Mouse (Mus musculus) heart, embryonic 13.5 days (tissue): ENCODE results near the gene Tfeb. TPM values are rescaled to one million over a fixed set of nuclear protein-coding genes. Genes with fewer than 3 reads are reported as not detected.

Source experiments
- ATAC-seq: fragments of 200-750 bp; cut with Nextera tagmentation; 2 replicates; pipeline ENCODE4 v1.8.0; 2017; ENCODE audit warnings: moderate TSS enrichment; ENCODE audit not compliant: insufficient number of reproducible peaks, low FRiP score, low TSS enrichment; ENCODE audit errors: extremely low read depth
- H3K27ac ChIP-seq: fragments of 300-500 bp; sonication (generic); replicated peaks from 2 replicates; pipeline ENCODE4 v1.5.1; 2015; ENCODE audit warnings: moderate library complexity, mild to moderate bottlenecking, inconsistent platforms
- H3K27me3 ChIP-seq: fragments of 300-500 bp; sonication (generic); replicated peaks from 2 replicates; pipeline ENCODE4 v1.6.1; 2015; ENCODE audit warnings: mild to moderate bottlenecking, inconsistent platforms
- H3K36me3 ChIP-seq: fragments of 300-500 bp; sonication (generic); 2 replicates; pipeline ENCODE4 v1.6.1; 2015; ENCODE audit warnings: mild to moderate bottlenecking, inconsistent platforms
- H3K4me1 ChIP-seq: fragments of 300-500 bp; sonication (generic); 2 replicates; pipeline ENCODE4 v1.6.1; 2015; ENCODE audit warnings: inconsistent platforms
- H3K4me2 ChIP-seq: fragments of 300-500 bp; sonication (generic); 2 replicates; pipeline ENCODE4 v1.6.1; 2015; ENCODE audit warnings: inconsistent platforms, mild to moderate bottlenecking, moderate library complexity
- H3K4me3 ChIP-seq: fragments of 300-500 bp; sonication (generic); 2 replicates; pipeline ENCODE4 v1.5.1; 2015; ENCODE audit warnings: moderate library complexity, mild to moderate bottlenecking, inconsistent platforms
- H3K9ac ChIP-seq: fragments of 300-500 bp; sonication (generic); 2 replicates; pipeline ENCODE4 v1.6.1; 2015; ENCODE audit warnings: inconsistent platforms, mild to moderate bottlenecking, moderate library complexity
- H3K9me3 ChIP-seq: fragments of 300-500 bp; sonication (generic); 2 replicates; pipeline ENCODE4 v1.6.1; 2016; ENCODE audit warnings: inconsistent platforms
- WGBS: fragments of 180-500 bp; shearing (Covaris S2); methylation state at CpG from one replicate; pipeline ENCODE4 v1.1.7; 2015; ENCODE audit warnings: mixed read lengths; 5-methylcytosine and 5-hydroxymethylcytosine counted together
- polyA plus RNA-seq: library from polyadenylated mRNA; unstranded; fragments of >200 nt; fragmentation: Nextera tagmentation; extraction: Ambion mirVana; gene quantifications from 2 replicates; pipeline ENCODE4 v1.2.1, GENCODE M21; 2015

The Tfeb gene
- polyA plus RNA-seq, 1 experiment from 2014 or later: 21.1 TPM

DNA sequence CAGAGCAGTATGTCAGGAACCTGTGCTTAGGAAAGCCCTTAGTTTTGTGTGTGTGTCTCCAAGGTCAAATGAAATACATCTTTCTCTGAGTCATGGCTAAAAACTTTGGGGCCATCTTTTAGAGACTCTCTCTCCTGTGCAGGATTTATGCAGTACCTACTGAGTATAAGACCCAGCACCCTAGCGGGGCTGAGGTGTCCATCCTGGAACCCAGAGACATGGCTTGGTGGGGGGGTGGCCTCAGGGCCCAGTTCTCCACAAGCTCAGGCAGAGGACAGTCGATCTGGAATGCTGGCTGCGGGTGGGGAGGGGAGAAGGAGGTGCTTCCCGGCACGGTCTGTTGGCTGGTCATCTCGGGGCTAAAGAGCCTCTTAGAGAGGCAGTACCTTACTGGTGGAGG, 19.5 kb downstream of the Tfeb start:
- peak overlapping the region; percentile 20; the same call in 1 of the 2 replicates for H3K4me2 ChIP-seq
- 0 out of 2 replicates have a peak, but pooled peaks have one; percentile 21 for ATAC-seq
- peak overlapping the region; percentile 87 for H3K27ac ChIP-seq
- 11% methylated on average over 6 of the region's 6 CpGs for WGBS
- no peaks in the 10 kb centered on the region for H3K27me3 ChIP-seq
- 0 out of 2 replicates have a peak, but pooled peaks cover 4% of the 10 kb centered on the region for H3K9me3 ChIP-seq
- peak overlapping the region; percentile 61 for H3K9ac ChIP-seq
- peaks cover 12% of the 10 kb centered on the region for H3K36me3 ChIP-seq
- peaks cover 67% of the 10 kb centered on the region for H3K4me1 ChIP-seq
- no peak overlapping the region for H3K4me3 ChIP-seq

GRCm38 (mm10) chr17:47757056-47757610, 20.3 kb downstream of the Tfeb start:
- peaks cover 69% of the 10 kb centered on the region for H3K4me1 ChIP-seq
- no peaks in the 10 kb centered on the region for H3K9me3 ChIP-seq
- 61% methylated on average over 7 of the region's 7 CpGs for WGBS
- no peak overlapping the region for H3K4me2 ChIP-seq
- ATAC-seq: no peak
- H3K4me3 ChIP-seq: no peak overlapping the region
- H3K27ac ChIP-seq: peak overlapping the region; percentile 87
- peaks cover 5% of the 10 kb centered on the region; the same call in 1 of the 2 replicates for H3K36me3 ChIP-seq
- H3K27me3 ChIP-seq: no peaks in the 10 kb centered on the region
- H3K9ac ChIP-seq: peak overlapping the region; percentile 61

GRCm38 (mm10) chr17:47759702-47760410, 23.0 kb downstream of the Tfeb start:
- 49% methylated on average over 15 of the region's 15 CpGs for WGBS
- ATAC-seq: 0 out of 2 replicates have a peak, but pooled peaks have one; percentile 12
- Histone ChIP-seq H3K27me3 (no peaks in the 10 kb centered on the region), H3K36me3 (no peaks in the 10 kb centered on the region), H3K4me3 (no peak overlapping the region), H3K4me2 (peak overlapping the region; percentile 55), H3K9me3 (no peaks in the 10 kb centered on the region), H3K9ac (peak overlapping the region; percentile 68), H3K27ac (peak overlapping the region; percentile 72), H3K4me1 (peaks cover 70% of the 10 kb centered on the region)

GRCm38 (mm10) chr17:47762028-47762427, 25.2 kb downstream of the Tfeb start:
- peak overlapping the region; percentile 94 for H3K27ac ChIP-seq
- H3K4me2 ChIP-seq: no peak overlapping the region
- ATAC-seq: no peak
- no peaks in the 10 kb centered on the region for H3K36me3 ChIP-seq
- H3K4me3 ChIP-seq: no peak overlapping the region
- 60% methylated on average over 7 of the region's 7 CpGs for WGBS
- H3K9ac ChIP-seq: peak overlapping the region; percentile 50
- H3K9me3 ChIP-seq: no peaks in the 10 kb centered on the region
- peaks cover 57% of the 10 kb centered on the region for H3K4me1 ChIP-seq
- no peaks in the 10 kb centered on the region for H3K27me3 ChIP-seq

DNA sequence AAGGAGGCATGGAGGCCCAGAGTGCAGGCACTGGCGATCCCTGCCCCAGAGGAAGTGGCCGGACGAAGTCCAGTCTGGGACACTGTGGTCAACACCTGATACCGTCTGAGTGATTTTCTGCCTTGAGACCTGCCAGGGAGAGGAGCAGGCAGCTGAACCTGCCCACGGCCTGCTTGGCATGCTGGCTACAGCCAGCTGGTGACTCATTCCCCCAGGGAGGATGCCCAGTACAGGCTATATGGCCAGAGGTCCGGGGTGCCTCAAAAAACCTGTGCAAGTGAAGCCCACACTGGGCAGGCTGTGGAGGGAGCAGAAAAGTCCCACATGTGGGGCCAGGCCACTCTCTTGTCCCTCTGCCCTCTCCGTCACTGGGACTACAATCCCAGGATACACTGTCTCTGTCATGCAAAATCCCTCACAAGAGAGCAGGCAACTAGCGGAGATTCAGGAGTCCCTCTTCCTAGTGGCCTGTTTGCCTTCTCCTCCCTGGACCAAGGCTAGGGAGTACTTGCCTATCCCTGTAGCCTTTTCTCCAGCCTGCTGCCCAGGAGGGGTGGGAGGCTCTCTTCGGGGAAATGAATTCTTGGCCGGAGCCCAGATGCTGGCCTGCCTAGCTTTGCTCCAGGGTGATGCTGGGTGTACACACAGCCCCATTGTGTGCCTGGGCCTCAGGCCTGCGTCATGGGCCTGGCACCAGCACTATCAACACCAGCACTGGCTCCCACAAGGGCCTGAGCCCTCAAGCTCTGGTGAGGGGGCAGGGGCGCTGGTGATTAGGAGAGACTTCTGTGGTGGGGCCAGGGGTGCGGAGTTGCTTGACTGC, 25.9 kb downstream of the Tfeb start:
- no peak overlapping the region for H3K4me3 ChIP-seq
- H3K27ac ChIP-seq: peak overlapping the region; percentile 94
- H3K9me3 ChIP-seq: no peaks in the 10 kb centered on the region
- H3K27me3 ChIP-seq: no peaks in the 10 kb centered on the region
- peak overlapping the region; percentile 50 for H3K9ac ChIP-seq
- peak overlapping the region; percentile 29 for H3K4me2 ChIP-seq
- peak; percentile 38; the same call in 1 of the 2 replicates for ATAC-seq
- no peaks in the 10 kb centered on the region for H3K36me3 ChIP-seq
- 38% methylated on average over 13 of the region's 13 CpGs for WGBS
- peaks cover 50% of the 10 kb centered on the region for H3K4me1 ChIP-seq

GRCm38 (mm10) chr17:47765986-47766385, 29.2 kb downstream of the Tfeb start:
- no peak overlapping the region for H3K4me3 ChIP-seq

DNA sequence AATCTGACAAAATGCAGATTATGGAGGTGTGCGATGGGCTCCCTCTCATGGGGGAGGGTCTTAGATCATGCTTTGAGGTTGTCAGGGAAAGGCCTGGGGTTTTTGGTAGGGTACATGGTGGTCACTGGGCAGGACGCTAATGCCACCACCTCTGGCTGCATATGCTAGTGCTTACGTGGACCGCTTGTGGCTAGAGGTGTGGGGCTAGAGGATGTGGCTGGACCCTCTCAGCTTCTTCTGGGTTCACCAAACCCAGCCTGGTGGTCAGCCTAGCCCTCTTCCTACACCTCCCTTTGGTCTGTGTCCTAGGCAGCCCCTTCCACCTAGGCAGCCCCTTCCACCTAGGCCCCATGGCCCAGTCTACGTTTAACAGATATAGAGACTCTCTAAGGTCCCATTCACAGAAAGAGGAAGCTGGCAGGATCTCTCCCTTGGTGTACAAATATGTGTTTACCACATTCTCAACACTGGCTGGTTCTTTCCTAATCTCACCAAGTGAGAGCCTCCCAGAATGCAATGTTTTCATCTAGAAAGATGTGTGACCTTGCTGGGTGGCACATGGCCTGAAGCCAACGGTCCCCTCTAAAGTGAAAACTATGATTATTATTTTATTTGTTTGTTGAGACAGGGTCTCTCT, 29.7 kb downstream of the Tfeb start:
- Histone ChIP-seq H3K27ac (no peak overlapping the region), H3K27me3 (no peaks in the 10 kb centered on the region), H3K9me3 (no peaks in the 10 kb centered on the region), H3K4me2 (no peak overlapping the region), H3K4me1 (peaks cover 40% of the 10 kb centered on the region), H3K9ac (no peak overlapping the region), H3K4me3 (no peak overlapping the region), H3K36me3 (no peaks in the 10 kb centered on the region; the same call in 1 of the 2 replicates)
- WGBS: 89% methylated on average over 6 of the region's 6 CpGs
- no peak for ATAC-seq

More at GRCm38 (mm10) chr17:47765986-47766385, 29.2 kb downstream of the Tfeb start:
- no peak overlapping the region for H3K27ac ChIP-seq
- no peak overlapping the region for H3K4me2 ChIP-seq
- no peaks in the 10 kb centered on the region; the same call in 1 of the 2 replicates for H3K36me3 ChIP-seq
- 79% methylated on average over 4 of the region's 4 CpGs for WGBS
- H3K27me3 ChIP-seq: no peaks in the 10 kb centered on the region
- H3K9me3 ChIP-seq: no peaks in the 10 kb centered on the region
- peaks cover 40% of the 10 kb centered on the region for H3K4me1 ChIP-seq
- ATAC-seq: no peak
- H3K9ac ChIP-seq: no peak overlapping the region

DNA sequence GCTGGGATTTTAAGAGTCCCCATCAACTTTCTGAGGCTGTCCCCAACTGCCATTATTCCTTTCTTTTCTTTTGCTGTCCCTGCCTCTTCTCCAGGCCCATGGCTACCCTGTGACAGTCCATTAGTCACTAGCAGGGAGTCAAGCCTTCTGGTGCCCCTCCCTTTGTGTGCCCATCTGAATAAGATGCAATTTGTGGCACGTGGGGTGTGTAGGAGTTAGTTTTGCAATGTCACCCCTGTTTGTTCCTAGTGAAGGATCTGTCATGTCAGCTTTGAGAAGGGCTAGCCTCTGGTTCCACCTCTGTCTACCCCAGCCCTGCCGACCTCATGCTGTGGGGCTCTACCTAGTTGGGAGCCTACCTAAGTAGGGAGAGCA, 30.2 kb downstream of the Tfeb start:
- H3K27me3 ChIP-seq: no peaks in the 10 kb centered on the region
- H3K4me1 ChIP-seq: peaks cover 38% of the 10 kb centered on the region
- no peak overlapping the region for H3K4me3 ChIP-seq
- peaks cover 3% of the 10 kb centered on the region for H3K36me3 ChIP-seq
- no peak overlapping the region for H3K9ac ChIP-seq
- no peak overlapping the region for H3K27ac ChIP-seq
- peaks cover 5% of the 10 kb centered on the region; the same call in 1 of the 2 replicates for H3K9me3 ChIP-seq
- 80% methylated on average over 2 of the region's 2 CpGs for WGBS
- no peak for ATAC-seq
- H3K4me2 ChIP-seq: no peak overlapping the region

GRCm38 (mm10) chr17:47767456-47768141, 30.8 kb downstream of the Tfeb start:
- peaks cover 9% of the 10 kb centered on the region for H3K36me3 ChIP-seq
- no peak overlapping the region for H3K4me3 ChIP-seq
- H3K4me1 ChIP-seq: peaks cover 33% of the 10 kb centered on the region
- no peak overlapping the region for H3K27ac ChIP-seq
- ATAC-seq: no peak
- H3K9me3 ChIP-seq: peaks cover 11% of the 10 kb centered on the region; the same call in 1 of the 2 replicates
- 51% methylated on average over 17 of the region's 17 CpGs for WGBS
- H3K4me2 ChIP-seq: no peak overlapping the region
- H3K27me3 ChIP-seq: no peaks in the 10 kb centered on the region
- no peak overlapping the region for H3K9ac ChIP-seq

GRCm38 (mm10) chr17:47768707-47769276, 32.0 kb downstream of the Tfeb start:
- Histone ChIP-seq H3K9ac (peak overlapping the region; percentile 39; the same call in 1 of the 2 replicates), H3K36me3 (peaks cover 11% of the 10 kb centered on the region), H3K27me3 (no peaks in the 10 kb centered on the region), H3K4me3 (no peak overlapping the region), H3K9me3 (peaks cover 13% of the 10 kb centered on the region; the same call in 1 of the 2 replicates), H3K27ac (no peak overlapping the region), H3K4me2 (peak overlapping the region; percentile 8; the same call in 1 of the 2 replicates), H3K4me1 (peaks cover 23% of the 10 kb centered on the region)
- ATAC-seq: no peak
- WGBS: 27% methylated on average over 12 of the region's 12 CpGs
